Mouse (Mus musculus): ENCODE measurements around the gene Frrs1.

The Frrs1 gene

GRCm38 (mm10) chr3:116848099-116848498, 11.2 kb upstream of the Frrs1 start:
- DNase-seq (ENCODE audit: low read depth, low spot score), result no peak

GRCm38 (mm10) chr3:116848936-116849335, 10.3 kb upstream of the Frrs1 start:
- DNase-seq (ENCODE audit: low read depth, low spot score), result no peak

- DNase-seq (ENCODE audit: low read depth, low spot score), result no peak
These were observed 8.9 kb upstream of the Frrs1 start for GRCm38 (mm10) chr3:116850376-116850775.

DNA sequence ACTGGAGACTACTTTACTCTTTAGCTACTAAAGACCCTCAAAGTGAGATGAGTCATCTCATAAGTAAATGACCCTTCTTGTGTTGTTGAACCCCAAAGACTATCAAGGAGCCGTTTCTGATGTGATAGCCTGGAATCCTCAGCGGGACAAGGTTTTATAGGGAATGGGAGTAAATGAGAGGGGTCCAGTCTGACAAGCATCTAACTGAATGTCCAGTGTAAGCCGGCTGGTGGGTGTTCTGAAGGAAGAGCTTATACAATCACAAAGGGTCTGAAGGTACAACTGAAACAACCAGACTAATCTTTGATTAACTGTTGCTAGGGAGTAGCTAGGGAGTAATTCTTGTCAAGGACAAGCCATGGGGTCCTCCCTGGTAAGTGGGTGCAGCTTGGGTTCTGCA, 6.8 kb upstream of the Frrs1 start:
- no peak for DNase-seq (ENCODE audit: low read depth, low spot score)

- DNase-seq (ENCODE audit: low read depth, low spot score), result no peak
These were observed 1.7 kb upstream of the Frrs1 start for GRCm38 (mm10) chr3:116857611-116858010.

GRCm38 (mm10) chr3:116859752-116860151, 488 bp downstream of the Frrs1 start:
- no peak for DNase-seq (ENCODE audit: low read depth, low spot score)

DNA sequence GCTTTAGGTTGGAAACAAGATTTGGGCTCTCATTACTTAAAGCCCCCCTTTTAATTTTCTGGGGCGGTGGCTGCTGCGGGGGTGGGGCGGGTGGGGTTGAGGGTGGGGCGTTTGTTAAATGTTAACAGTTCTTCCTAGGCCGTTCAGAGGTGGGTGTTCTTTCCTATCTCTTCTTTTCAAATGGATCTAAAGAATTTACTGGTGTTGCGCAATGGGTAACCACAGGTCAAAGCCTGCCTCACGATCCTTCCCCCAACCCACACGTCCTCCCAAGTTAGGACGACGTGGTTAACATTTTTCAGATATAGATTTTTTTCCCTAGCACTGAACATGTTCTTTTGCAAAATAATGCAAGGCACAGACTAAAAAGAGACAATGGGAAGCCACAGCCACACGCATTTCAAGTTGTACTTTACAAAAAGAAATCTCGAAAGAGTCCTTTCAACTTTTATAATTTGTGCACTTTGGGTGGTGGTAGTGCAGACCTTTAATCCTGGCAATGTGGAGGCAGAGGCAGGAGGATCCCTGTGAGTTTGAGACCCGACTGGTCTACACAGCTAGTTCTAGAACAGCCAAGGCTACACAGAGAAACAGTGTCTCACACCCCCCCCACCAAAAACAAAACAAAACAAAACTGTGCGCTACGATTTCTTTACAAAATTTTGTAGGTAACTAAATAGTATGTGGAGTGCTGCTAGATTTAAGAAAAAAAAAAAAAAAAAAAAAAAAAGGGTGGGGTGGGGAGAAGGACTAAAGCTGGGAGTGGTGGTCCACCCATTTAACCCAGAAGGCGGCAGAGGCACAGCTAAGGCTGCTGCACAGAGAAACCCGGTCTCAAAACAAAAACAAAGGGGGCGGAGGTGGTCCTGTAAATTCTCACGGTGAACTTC, 1.3 kb downstream of the Frrs1 start:
- no peak for DNase-seq (ENCODE audit: low read depth, low spot score)

DNA sequence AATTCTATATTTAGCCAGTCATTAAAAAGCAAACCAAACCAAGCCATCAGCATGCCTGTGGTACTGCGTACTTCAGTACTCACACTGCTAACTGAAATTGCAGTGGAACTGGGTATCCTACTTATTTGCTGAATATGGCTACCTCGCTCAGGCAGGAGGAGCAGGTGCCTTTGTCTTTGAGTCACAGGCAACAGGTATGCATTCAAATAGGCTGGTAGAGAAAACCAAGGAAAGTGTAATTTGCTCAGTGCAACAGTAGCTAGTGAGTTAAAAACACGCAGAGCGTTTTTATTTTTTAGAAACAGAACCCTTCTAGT, 1.9 kb downstream of the Frrs1 start:
- no peak for DNase-seq (ENCODE audit: low read depth, low spot score)

DNA sequence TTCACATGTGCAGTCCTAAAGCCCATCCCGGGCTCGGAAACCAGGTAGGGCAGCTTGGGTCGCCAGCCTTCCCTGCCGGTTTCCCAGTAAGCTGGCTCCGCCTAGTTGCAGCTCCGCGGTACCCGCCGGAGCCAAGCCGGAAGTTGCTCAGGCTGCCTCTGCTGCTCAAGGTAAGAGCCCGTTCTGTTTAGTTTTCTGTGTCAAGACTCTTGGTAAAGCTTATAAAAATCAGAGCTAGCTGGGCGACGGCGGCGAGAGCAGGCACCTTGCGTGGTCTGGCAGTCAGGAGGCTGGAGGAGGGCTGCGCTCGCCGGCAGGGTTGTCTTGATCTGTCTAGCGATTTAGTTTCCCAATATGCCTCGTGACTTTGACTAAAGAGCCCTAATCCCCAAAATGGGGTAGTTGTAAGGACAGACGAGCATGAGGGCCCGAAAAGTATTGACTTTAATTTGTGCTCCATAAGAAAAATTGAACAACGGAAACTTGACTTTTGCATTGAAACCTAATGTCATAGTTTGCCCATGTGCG, 2.3 kb downstream of the Frrs1 start:
- DNase-seq (ENCODE audit: low read depth, low spot score), result peak; percentile 58

- DNase-seq (ENCODE audit: low read depth, low spot score), result no peak
These were observed 3.4 kb downstream of the Frrs1 start for GRCm38 (mm10) chr3:116862621-116863020.

DNA sequence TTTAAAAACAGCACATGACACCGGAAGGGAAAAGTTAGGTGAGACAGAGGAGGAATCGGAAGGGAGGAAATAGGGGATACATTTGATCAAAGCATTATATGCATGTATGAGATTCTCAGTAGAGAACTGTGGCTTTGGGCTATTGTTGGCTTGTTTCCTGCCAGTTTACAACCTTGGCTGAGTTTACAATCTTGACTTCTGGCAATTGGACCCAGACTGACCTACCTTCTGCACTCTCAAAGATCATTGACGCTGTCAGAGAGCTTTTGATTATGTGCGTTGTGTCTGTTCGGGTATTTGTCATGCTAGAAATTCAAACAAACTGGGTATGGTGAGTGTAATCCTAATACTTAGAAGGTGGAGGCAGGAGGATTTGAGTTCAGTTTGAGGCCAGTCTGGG, 5.2 kb downstream of the Frrs1 start:
- no peak for DNase-seq (ENCODE audit: low read depth, low spot score)

GRCm38 (mm10) chr3:116865199-116865636, 6.0 kb downstream of the Frrs1 start:
- DNase-seq (ENCODE audit: low read depth, low spot score), result no peak

- DNase-seq (ENCODE audit: low read depth, low spot score), result no peak
These were observed 11.1 kb downstream of the Frrs1 start for GRCm38 (mm10) chr3:116870372-116870771.

- no peak for DNase-seq (ENCODE audit: low read depth, low spot score)
These were observed 23.1 kb downstream of the Frrs1 start for GRCm38 (mm10) chr3:116882221-116882960.

GRCm38 (mm10) chr3:116884941-116885340, 25.7 kb downstream of the Frrs1 start:
- DNase-seq (ENCODE audit: low read depth, low spot score), result no peak

GRCm38 (mm10) chr3:116889358-116889757, 30.1 kb downstream of the Frrs1 start:
- no peak for DNase-seq (ENCODE audit: low read depth, low spot score)

- DNase-seq (ENCODE audit: low read depth, low spot score), result no peak
These were observed 31.3 kb downstream of the Frrs1 start for GRCm38 (mm10) chr3:116890576-116890975.

- DNase-seq (ENCODE audit: low read depth, low spot score), result no peak
These were observed 32.4 kb downstream of the Frrs1 start for GRCm38 (mm10) chr3:116891436-116892205.

DNA sequence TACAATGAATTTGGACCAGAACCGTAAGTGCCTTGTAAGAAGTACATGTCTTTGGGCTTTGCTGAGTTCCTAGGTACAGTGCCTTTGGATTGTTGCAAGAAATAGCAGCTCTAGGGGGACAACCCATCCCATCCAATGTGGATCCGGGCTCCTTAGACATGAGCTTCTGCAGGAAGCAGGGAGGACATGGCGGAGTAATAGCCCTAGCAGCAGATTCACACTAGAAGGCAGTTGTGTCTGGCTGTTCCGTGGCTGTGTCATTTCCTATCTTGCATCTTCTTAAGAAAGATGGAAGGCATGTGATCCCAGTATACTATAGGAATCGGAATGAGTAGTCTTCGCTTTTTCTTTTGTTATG, 32.9 kb downstream of the Frrs1 start:
- DNase-seq (ENCODE audit: low read depth, low spot score), result no peak

DNA sequence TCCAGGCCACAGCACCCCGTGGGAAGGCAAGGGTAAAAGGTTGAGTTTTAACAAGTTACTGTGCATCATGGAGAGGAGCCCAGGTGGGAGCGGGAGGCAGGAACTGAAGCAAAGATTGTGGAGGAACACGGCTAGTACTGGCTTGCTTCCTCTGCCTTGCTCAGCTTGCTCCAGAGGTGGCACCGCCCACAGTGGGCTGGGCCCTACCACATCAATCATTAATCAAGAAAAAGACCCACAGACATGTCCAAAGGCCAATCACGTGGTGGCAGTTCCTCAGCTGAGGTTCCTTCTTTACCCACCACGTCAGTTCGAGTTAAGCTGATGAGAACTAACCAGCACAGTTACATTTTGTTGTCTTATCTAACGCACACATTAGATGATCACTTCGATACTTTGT, 33.6 kb downstream of the Frrs1 start:
- no peak for DNase-seq (ENCODE audit: low read depth, low spot score)

DNA sequence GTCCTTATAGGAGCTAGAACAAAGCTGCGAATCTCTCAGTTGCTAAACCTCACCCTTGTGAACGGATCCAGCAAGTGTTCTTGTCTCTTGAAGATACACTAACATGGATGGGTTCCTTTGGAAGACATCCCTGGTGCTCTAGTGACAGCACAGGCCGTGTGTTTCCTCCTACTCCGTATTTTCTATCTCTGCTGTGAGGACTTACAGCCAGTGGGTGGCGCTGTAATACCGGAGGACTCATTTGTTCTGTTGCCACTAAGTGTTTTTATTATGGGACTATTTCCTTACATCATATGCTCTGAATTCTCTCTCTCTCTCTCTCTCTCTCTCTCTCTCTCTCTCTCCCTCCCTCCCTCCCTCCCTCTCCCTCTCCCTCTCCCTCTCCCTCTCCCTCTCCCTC, 44.9 kb downstream of the Frrs1 start:
- no peak for DNase-seq (ENCODE audit: low read depth, low spot score)

GRCm38 (mm10) chr3:116905898-116906297, 46.6 kb downstream of the Frrs1 start:
- no peak for DNase-seq (ENCODE audit: low read depth, low spot score)
